Mouse (Mus musculus): Measurements from ENCODE around the gene Kbtbd6. TPM values are rescaled to one million over a fixed set of nuclear protein-coding genes. Genes with fewer than 3 reads are reported as not detected.
"Not testable (repeated sequence)": the region's sequence is repeated elsewhere in the genome, so short reads cannot be mapped to it uniquely, and the experiment has no call there.

The Kbtbd6 gene
- polyA plus RNA-seq, 1 experiment from 2014 or later, result 6.1 TPM

DNA sequence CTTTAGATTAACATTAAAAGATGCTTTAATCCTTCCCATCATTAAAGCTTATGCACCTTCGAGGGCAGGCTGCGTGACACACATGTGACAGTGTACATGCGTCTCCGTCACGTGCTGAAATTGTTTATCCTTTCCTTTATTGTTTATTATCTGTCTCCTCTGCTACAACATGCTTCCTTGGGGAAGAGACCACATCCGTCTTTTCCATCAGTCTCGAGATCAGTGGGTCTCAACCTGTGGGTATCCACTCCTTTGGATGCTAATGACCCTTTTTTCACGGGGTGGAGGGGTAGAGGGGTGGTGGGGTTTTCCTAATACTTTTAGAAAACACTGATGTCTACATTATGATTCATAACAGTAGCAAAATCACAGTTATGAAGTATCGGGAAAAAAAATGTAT, 7.0 kb upstream of the Kbtbd6 start:
- H3K27ac ChIP-seq (replicated peaks), result no peak overlapping the region

DNA sequence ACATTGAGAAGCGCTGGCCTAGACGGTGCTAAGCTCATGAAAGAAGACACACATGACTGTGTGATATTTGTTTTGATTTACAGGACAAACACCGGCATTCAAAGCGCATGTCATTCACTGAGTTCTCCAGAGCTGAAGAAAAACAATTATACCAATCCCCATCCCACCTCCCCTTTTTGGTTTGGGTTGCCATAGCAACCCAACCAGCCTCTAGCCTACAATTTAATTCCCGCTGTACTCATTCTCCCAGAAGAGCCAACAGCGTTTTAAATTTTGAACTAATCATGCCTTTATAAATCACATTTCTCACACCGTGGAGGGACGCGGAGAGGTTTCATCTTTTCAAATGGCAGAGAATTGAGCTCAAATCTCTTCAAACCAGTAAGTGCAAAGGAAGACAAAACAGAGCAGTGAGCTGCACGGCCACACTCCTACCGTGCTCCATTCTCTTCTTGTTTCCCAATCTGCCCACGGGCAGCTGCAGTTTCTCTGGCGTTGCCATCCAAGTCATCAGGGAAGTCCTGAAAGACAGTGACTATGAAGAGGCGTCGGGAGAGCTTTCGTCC, 6.5 kb upstream of the Kbtbd6 start:
- Histone ChIP-seq H3K36me3 (replicated peaks) (no peaks in the 10 kb centered on the region), H3K27me3 (replicated peaks; ENCODE audit: low read depth, poor library complexity, severe bottlenecking) (no peaks in the 10 kb centered on the region), H3K4me1 (peaks cover 15% of the 10 kb centered on the region; the same call in 1 of the 2 replicates), H3K9me3 (no peaks in the 10 kb centered on the region), H3K27ac (replicated peaks) (no peak overlapping the region), H3K4me3 (no peak overlapping the region)
- no peak for DNase-seq (ENCODE audit: low spot score)
- 56% methylated on average over 16 of the region's 16 CpGs for WGBS

More for the DNA sequence above, 7.0 kb upstream of the Kbtbd6 start:
- Histone ChIP-seq H3K4me1 (peaks cover 15% of the 10 kb centered on the region; the same call in 1 of the 2 replicates), H3K9me3 (no peaks in the 10 kb centered on the region), H3K4me3 (no peak overlapping the region), H3K36me3 (replicated peaks) (no peaks in the 10 kb centered on the region), H3K27me3 (replicated peaks; ENCODE audit: low read depth, poor library complexity, severe bottlenecking) (no peaks in the 10 kb centered on the region)
- WGBS, result 89% methylated on average over 9 of the region's 9 CpGs
- DNase-seq (ENCODE audit: low spot score), result no peak

DNA sequence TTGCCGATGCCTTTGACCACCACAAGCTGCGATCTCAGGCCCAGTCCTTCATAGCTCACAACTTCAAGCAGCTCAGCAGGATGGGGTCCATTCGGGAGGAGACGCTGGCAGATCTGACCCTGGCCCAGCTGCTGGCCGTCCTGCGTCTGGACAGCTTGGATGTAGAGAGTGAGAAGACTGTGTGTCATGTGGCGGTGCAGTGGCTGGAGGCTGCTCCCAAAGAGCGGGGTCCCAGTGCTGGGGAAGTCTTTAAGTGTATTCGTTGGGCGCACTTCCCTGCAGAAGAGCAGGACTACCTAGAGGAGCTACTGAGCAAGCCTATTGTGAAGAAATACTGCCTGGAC, 928 bp downstream of the Kbtbd6 start:
- not testable (repeated sequence) for H3K4me3 ChIP-seq; H3K9me3 ChIP-seq; H3K27ac ChIP-seq (replicated peaks); DNase-seq (ENCODE audit: low spot score); H3K4me1 ChIP-seq; H3K27me3 ChIP-seq (replicated peaks; ENCODE audit: low read depth, poor library complexity, severe bottlenecking)
- 85% methylated on average over 8 of the region's 10 CpGs for WGBS
- H3K36me3 ChIP-seq (replicated peaks), result peaks cover 10% of the 10 kb centered on the region

DNA sequence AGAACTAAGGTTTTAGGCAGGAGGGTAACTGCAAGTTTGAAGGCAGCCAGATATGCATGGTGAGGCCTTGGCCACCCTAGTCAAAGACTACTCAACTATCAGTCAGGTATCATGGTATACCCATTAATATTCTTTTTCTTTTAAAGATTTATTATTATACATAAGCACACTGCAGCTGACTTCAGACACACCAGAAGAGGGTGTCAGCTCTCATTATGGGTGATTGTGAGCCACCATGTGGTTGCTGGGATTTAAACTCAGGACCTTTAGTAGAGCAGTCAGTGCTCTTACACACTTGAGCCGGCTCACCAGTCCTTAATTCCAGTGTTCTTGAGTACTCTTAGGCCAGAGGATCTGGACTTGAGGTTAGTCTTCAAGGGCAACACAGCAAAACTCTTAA, 8.8 kb downstream of the Kbtbd6 start:
- Histone ChIP-seq H3K4me1 (no peaks in the 10 kb centered on the region), H3K27ac (replicated peaks) (no peak overlapping the region), H3K36me3 (replicated peaks) (peaks cover 54% of the 10 kb centered on the region), H3K9me3 (no peaks in the 10 kb centered on the region), H3K27me3 (replicated peaks; ENCODE audit: low read depth, poor library complexity, severe bottlenecking) (no peaks in the 10 kb centered on the region), H3K4me3 (no peak overlapping the region)
- 82% methylated on average over 1 of the region's 1 CpGs for WGBS
- DNase-seq (ENCODE audit: low spot score), result no peak

DNA sequence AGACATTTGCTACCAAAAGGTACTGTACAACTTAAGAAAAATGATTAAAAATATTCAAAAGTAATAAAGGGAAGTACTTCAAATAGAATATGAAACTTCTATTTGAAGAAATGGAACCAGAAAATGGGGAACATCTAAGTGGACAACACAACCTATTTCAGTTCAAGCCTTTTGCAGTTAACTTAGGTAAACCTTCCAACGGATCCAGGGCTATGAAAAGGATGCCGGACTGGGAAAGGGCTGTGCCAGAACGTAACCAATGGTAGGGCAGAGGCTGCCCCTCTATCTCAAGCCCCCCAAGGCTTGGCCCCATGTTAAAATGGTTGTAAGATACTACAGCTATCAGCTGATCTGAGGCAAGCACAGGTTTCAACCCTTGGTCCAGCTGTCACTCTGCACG, 9.4 kb downstream of the Kbtbd6 start:
- peaks cover 59% of the 10 kb centered on the region for H3K36me3 ChIP-seq (replicated peaks)
- WGBS, result 91% methylated on average over 4 of the region's 4 CpGs
- no peak for DNase-seq (ENCODE audit: low spot score)

DNA sequence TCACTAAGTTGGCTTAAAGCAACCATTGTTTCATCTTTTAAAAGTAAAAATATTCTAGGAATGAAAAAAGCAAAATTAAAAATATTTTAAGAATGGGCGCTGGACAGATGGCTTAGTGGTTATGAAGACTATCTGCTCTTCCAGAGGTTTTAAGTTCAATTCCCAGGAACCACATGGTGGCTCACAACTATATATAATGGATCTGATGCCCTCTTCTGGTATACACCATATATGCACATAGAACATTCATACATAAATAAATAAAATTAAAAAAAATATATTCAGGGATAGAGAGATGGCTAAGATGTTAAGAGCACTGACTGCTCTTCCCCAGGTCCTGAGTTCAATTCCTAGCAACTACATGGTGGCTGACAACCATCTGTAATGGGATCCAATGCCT, 14.0 kb downstream of the Kbtbd6 start:
- Histone ChIP-seq H3K4me3 (no peak overlapping the region), H3K36me3 (replicated peaks) (peaks cover 94% of the 10 kb centered on the region), H3K27me3 (replicated peaks; ENCODE audit: low read depth, poor library complexity, severe bottlenecking) (no peaks in the 10 kb centered on the region), H3K9me3 (no peaks in the 10 kb centered on the region), H3K27ac (replicated peaks) (no peak overlapping the region), H3K4me1 (no peaks in the 10 kb centered on the region)
- 91% methylated on average over 1 of the region's 1 CpGs for WGBS
- no peak for DNase-seq (ENCODE audit: low spot score)

More for the DNA sequence above, 9.4 kb downstream of the Kbtbd6 start:
- Histone ChIP-seq H3K27ac (replicated peaks) (no peak overlapping the region), H3K4me3 (no peak overlapping the region), H3K9me3 (no peaks in the 10 kb centered on the region), H3K4me1 (no peaks in the 10 kb centered on the region), H3K27me3 (replicated peaks; ENCODE audit: low read depth, poor library complexity, severe bottlenecking) (no peaks in the 10 kb centered on the region)

DNA sequence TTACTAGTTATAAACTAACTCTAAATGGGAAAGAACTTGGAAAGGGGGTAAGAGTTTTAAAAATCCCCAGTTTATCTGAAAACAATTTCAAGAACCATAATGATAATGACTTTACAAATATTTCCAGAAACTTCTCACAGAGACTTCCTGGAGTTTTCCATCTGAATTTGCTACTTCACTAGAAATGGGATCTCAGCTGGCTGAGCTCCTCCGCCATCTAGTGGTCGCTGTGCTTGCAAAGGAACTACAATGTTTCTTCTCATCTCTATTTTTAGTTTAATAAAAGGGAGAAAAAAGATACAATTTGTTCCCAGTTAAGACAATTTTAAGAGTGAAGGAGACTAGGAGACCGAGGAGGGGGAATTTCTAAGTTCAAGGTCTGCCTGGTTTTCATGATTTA, 16.0 kb downstream of the Kbtbd6 start:
- Histone ChIP-seq H3K27ac (replicated peaks) (no peak overlapping the region), H3K4me3 (no peak overlapping the region), H3K9me3 (no peaks in the 10 kb centered on the region), H3K27me3 (replicated peaks; ENCODE audit: low read depth, poor library complexity, severe bottlenecking) (no peaks in the 10 kb centered on the region), H3K4me1 (no peaks in the 10 kb centered on the region), H3K36me3 (replicated peaks) (peaks cover 94% of the 10 kb centered on the region)
- DNase-seq (ENCODE audit: low spot score), result peak; percentile 56
- 30% methylated on average over 3 of the region's 3 CpGs for WGBS

DNA sequence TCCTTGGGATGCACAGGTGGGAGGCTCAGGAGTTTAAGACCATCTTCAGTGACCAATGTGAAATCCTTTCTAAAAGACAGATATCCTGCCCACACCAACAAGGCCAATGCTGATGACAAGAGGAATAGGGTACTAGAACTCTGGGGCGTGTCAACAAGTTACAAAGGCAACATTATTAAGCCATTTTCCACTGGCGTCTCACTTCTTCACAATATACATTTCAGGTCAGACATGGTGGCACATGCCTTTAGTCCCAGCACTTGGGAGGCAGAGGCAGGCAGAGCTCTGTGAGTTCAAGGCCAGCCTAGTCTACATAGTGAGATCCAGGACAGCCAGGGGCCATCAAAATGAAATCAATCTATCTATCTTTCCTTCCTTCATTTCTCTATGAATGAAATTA, 21.7 kb downstream of the Kbtbd6 start:
- H3K36me3 ChIP-seq (replicated peaks), result peaks cover 98% of the 10 kb centered on the region
- 92% methylated on average over 2 of the region's 2 CpGs for WGBS
- DNase-seq (ENCODE audit: low spot score), result no peak
- H3K4me1 ChIP-seq, result no peaks in the 10 kb centered on the region
- no peak overlapping the region for H3K27ac ChIP-seq (replicated peaks)
- H3K9me3 ChIP-seq, result no peaks in the 10 kb centered on the region
- H3K27me3 ChIP-seq (replicated peaks; ENCODE audit: low read depth, poor library complexity, severe bottlenecking), result no peaks in the 10 kb centered on the region
- H3K4me3 ChIP-seq, result no peak overlapping the region

DNA sequence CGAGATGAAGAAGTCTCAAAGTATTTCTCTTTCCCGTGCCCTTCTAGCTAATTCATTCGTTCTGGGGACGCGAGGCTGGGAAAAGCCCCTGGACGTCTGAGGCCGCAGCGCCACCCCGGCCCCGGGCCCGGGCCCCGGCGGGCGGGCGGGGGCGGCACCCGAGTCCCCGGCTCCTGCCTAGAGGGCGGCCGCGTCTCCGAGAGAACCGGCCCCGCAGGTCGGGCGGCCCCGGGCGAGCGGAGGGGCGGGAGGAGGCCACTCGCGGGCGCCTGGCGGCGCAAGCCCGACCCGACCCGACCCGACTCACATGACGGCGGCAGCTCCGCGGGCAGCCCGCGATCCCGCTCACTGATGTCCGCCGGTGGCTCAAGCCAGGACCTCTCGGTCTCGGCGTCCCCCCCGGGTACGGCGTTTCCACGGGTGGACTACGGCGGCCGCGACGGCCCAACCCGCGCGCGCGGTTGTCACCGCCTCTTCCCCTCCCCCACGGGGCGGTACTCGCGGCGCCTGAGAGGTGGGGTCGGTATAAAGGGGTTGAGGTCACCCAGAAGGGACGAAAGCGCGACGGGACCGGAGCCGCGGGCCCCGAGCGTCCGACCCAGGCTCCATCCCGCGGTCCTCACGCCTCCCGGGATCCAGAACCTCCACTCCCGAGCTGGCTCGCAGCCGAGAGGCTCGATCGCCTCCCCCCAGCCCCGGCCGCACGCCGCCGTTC, 29.1 kb downstream of the Kbtbd6 start, which contains the start of gene Elf1:
Gene Elf1, plus strand, starts transcription at position 571 of the 715 bp plus-strand sequence.
- H3K27me3 ChIP-seq (replicated peaks; ENCODE audit: low read depth, poor library complexity, severe bottlenecking), result no peaks in the 10 kb centered on the region; the same call in 1 of the 2 replicates
- H3K4me3 ChIP-seq, result peak within 1 kb of the TSS; percentile 93
- H3K4me1 ChIP-seq, result peaks cover 37% of the 10 kb centered on the region
- H3K27ac ChIP-seq (replicated peaks), result peak within 1 kb of the TSS; percentile 100
- under 1% methylated on average over 89 of the region's 96 CpGs for WGBS
- H3K9me3 ChIP-seq, result no peaks in the 10 kb centered on the region
- peaks cover 37% of the 10 kb centered on the region for H3K36me3 ChIP-seq (replicated peaks)
- DNase-seq (ENCODE audit: low spot score), result peak; percentile 93

DNA sequence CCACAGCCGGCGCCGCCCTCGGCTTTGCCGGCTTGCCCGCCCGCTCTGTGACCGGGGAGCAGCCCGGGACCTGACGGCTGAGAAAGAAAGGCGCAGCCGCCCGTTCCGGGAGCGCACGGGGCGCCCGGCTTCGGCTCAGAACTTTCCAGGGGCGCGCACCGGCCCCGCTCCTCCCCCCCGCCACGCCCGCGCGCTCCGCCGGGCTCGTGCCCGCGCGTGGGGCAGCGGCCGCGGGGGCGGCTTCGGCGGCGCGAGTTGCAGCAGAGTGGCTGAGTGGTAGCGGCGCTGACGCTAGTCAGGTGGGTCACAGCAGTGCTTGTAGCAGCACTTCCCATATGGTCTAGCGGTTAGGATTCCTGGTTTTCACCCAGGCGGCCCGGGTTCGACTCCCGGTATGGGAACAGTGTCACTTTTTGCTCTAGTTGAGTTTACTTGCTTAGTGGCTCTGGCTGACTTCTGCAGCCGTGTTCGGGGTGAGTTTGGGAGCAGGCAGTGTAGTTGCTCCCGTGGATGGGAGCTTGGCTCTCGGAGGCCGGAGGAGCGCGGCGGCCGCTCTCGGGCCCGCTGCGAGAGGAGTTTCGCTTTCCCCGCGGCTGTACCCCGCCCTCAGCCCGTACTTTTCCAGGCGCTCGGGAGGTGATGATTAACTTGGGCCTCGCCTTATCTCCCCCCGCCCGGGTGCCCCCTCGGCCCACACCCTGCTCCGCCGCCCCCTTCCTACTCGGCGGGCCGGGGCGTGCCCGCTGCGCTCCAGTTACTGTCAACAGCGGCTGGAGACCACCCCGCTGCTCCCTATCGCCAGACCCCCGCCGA, 29.9 kb downstream of the Kbtbd6 start, which contains the start of gene Wbp4:
Gene Wbp4, minus strand, starts transcription at position 182 of the 813 bp plus-strand sequence.
- H3K36me3 ChIP-seq (replicated peaks), result peaks cover 29% of the 10 kb centered on the region
- DNase-seq (ENCODE audit: low spot score), result peak; percentile 96
- H3K27me3 ChIP-seq (replicated peaks; ENCODE audit: low read depth, poor library complexity, severe bottlenecking), result no peaks in the 10 kb centered on the region; the same call in 1 of the 2 replicates
- WGBS, result under 1% methylated on average over 86 of the region's 86 CpGs
- H3K9me3 ChIP-seq, result no peaks in the 10 kb centered on the region
- peaks cover 40% of the 10 kb centered on the region for H3K4me1 ChIP-seq
- H3K4me3 ChIP-seq, result peak within 1 kb of the TSS; percentile 93
- peak within 1 kb of the TSS; percentile 100 for H3K27ac ChIP-seq (replicated peaks)

DNA sequence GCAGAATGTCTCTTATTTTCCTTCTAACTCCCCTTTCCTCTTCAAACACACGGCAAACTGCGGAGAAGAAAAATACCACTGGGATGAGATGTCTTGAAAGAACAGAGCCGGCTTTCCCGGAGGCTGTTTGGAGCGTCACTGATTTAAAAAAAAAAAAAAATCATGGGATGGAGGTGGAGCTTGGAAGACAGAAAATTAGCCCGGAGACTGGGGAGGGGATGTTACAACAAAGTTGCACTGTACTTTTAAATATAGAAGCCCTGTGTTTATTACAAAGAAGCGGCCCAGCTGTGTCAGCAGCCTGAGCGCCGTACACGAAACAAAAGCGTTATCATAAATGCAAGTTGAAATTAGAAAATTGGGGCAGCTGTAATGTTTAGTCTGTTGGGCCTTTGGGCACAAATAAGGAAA, 30.6 kb downstream of the Kbtbd6 start:
- under 1% methylated on average over 11 of the region's 11 CpGs for WGBS
- H3K4me1 ChIP-seq, result peaks cover 48% of the 10 kb centered on the region
- H3K27me3 ChIP-seq (replicated peaks; ENCODE audit: low read depth, poor library complexity, severe bottlenecking), result no peaks in the 10 kb centered on the region; the same call in 1 of the 2 replicates
- peak overlapping the region; percentile 100 for H3K27ac ChIP-seq (replicated peaks)
- peaks cover 23% of the 10 kb centered on the region for H3K36me3 ChIP-seq (replicated peaks)
- H3K9me3 ChIP-seq, result no peaks in the 10 kb centered on the region
- H3K4me3 ChIP-seq, result peak overlapping the region; percentile 93
- no peak for DNase-seq (ENCODE audit: low spot score)

DNA sequence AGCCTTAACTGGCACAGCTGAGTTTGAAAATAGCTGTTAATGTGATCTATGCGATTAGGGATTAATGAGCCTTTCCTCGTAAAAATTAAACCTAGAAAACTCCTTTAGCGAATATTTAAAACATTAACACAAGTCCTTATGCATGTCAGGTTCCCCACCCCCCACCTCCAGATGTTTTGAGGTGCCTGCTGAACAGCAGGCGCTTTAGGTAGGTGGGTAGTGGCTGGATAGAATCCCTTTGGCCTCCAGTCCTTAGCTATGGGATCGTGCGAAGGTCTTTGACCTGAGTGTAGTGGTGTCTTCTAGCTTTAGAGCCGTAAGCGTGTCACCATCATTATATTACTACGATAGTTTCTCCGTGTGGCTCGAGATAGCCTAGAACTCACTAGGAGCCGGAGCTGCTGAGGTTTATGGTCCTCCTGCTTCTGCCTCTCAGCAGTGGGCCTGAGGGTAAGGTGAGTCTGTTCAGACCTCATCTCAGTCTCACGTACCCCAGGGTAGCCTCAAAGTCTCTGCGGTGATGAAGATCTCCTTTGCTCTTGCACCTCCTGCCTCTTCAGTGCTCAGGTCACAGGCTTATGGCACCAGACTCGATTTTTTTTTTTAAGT, 31.2 kb downstream of the Kbtbd6 start:
- peaks cover 17% of the 10 kb centered on the region for H3K36me3 ChIP-seq (replicated peaks)
- 24% methylated on average over 15 of the region's 15 CpGs for WGBS
- peak overlapping the region; percentile 93 for H3K4me3 ChIP-seq
- H3K4me1 ChIP-seq, result peaks cover 53% of the 10 kb centered on the region
- DNase-seq (ENCODE audit: low spot score), result peak; percentile 38
- H3K9me3 ChIP-seq, result no peaks in the 10 kb centered on the region
- H3K27me3 ChIP-seq (replicated peaks; ENCODE audit: low read depth, poor library complexity, severe bottlenecking), result no peaks in the 10 kb centered on the region; the same call in 1 of the 2 replicates
- peak overlapping the region; percentile 100 for H3K27ac ChIP-seq (replicated peaks)

All from embryonic facial prominence, embryonic 10.5 days (tissue).